Mouse (Mus musculus) small intestine, adult 2 months (tissue): ENCODE measurements at regions not wholly inside any gene's neighbourhood (a gene's known extent, or its start where the extent isn't known, plus 50 kb on each side); places are given as distances from the start of the nearest gene placed in this dataset.

Source experiments
- CTCF ChIP-seq: fragments of 200-500 bp; IDR thresholded peaks from 2 replicates; pipeline ENCODE4 v1.5.1; 2012; ENCODE audit warnings: low read depth, mild to moderate bottlenecking, control low read depth, inconsistent platforms, low read length, moderate library complexity, mixed read lengths; ENCODE audit not compliant: insufficient replicate concordance, insufficient read length; ENCODE audit errors: extremely low read depth
- POLR2A ChIP-seq: fragments of 200-500 bp; IDR thresholded peaks from 2 replicates; pipeline ENCODE4 v1.6.1; 2012; ENCODE audit warnings: low read depth, mild to moderate bottlenecking, control low read depth, inconsistent platforms, low read length, moderate library complexity

DNA sequence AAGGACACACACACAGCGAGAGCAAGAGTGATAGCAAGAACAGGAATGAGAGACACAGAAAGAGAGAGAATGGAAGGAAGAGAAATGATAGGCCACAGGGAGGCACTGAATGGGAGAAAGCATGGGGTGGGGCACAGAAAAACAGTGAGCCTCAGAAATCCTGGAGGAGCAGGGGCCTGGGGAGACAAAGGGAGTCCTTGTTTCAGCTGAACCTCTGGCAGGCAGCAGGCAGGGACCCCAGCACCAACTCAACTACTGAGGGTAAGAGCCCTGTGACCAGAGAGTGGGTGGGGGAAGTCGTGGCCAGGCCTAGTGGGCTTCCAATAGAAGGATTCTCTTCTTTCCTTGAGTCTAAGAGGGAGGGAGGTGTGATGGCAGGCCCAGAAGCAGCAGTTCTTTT, 54.3 kb upstream of the Mvb12b start:
- no peak for TF ChIP-seq CTCF
- TF ChIP-seq POLR2A = no peak
